Mouse (Mus musculus) kidney, adult 2 months (tissue): ENCODE measurements around the gene Foxn1. TPM values are rescaled to one million over a fixed set of nuclear protein-coding genes. Genes with fewer than 3 reads are reported as not detected.

Experiments
- DNase-seq: peaks from one replicate; pipeline ENCODE4 v3.0.0; 2021
- H3K27ac ChIP-seq: fragments of 200-500 bp; 2 replicates; pipeline ENCODE4 v1.5.1; 2012; ENCODE audit warnings: low read depth, low read length, control low read depth, inconsistent platforms; ENCODE audit not compliant: insufficient read depth
- H3K27me3 ChIP-seq: fragments of 200-500 bp; replicated peaks from 2 replicates; pipeline ENCODE4 v1.6.1; 2012; ENCODE audit warnings: mild to moderate bottlenecking, moderate library complexity, low read length, inconsistent platforms; ENCODE audit not compliant: control insufficient read depth, insufficient read depth
- H3K36me3 ChIP-seq: fragments of 200-500 bp; 2 replicates; pipeline ENCODE4 v1.6.1; 2012; ENCODE audit warnings: mild to moderate bottlenecking, moderate library complexity, low read length, inconsistent platforms; ENCODE audit not compliant: control insufficient read depth, insufficient read depth
- H3K4me1 ChIP-seq: fragments of 200-500 bp; 2 replicates; pipeline ENCODE4 v1.6.1; 2011; ENCODE audit warnings: low read length; ENCODE audit not compliant: control insufficient read depth, insufficient read depth
- H3K4me3 ChIP-seq: fragments of 200-500 bp; 2 replicates; pipeline ENCODE4 v1.5.1; 2011; ENCODE audit warnings: mild to moderate bottlenecking, low read depth, low read length, control low read depth; ENCODE audit not compliant: insufficient read depth
- CTCF ChIP-seq: fragments of 200-500 bp; conservative IDR thresholded peaks from 2 replicates; pipeline ENCODE4 v1.5.1; 2011; ENCODE audit warnings: low read depth, mild to moderate bottlenecking, control low read depth, low read length, moderate library complexity, mixed read lengths; ENCODE audit not compliant: insufficient read depth, insufficient read length
- POLR2A ChIP-seq: fragments of 200-500 bp; IDR thresholded peaks from one replicate; pipeline ENCODE4 v1.6.1; 2011; ENCODE audit warnings: low read depth, low read length, control low read depth
- WGBS: fragments of 180-500 bp; shearing (Covaris S2); methylation state at CpG from one replicate; pipeline ENCODE4 v1.1.7; 2018; 5-methylcytosine and 5-hydroxymethylcytosine counted together
- polyA plus RNA-seq: library from polyadenylated mRNA; depleted of rRNA; stranded (reverse); fragments of >200 nt; gene quantifications from 2 replicates; pipeline ENCODE4 v1.2.3, GENCODE M21; 2012; rRNA removed

The Foxn1 gene
- polyA plus RNA-seq: 0.03 and 0.05 TPM in 2 replicates

DNA sequence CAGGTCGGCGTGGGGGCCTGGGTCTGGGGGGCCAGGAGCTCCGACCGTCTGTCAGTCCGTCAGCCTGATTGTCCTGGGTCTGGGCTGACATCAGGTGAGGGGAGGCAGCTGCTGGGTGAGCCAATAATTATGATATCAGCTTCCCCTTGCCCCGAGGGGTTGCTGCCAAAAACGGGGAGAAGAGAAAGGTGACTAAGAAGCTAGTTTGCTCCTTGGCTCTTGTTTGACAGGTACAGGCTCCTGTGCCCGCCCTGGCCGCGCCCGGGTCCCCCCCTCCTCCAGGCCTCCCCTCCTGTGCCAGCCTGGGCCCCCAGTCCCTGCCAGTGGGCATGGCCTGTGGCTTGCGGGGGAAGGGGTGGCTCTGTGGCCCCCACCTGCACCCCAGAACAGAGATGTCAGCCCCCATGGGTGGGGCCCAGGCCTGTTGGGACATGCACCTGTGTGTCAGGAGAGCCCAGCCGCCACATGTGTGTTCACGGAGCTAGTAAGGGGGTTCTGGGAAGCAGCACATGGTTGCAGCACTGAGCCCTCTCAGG, at the start of gene Foxn1:
TSS of gene Foxn1 (minus strand) at position 51 of the 536 bp plus-strand sequence.
- H3K27me3 ChIP-seq: no peaks in the 10 kb centered on the region
- H3K4me3 ChIP-seq: no peak within 1 kb of the TSS
- no peak for DNase-seq
- H3K27ac ChIP-seq: no peak within 1 kb of the TSS
- 77% methylated on average over 14 of the region's 14 CpGs for WGBS
- H3K4me1 ChIP-seq: no peaks in the 10 kb centered on the region
- H3K36me3 ChIP-seq: no peaks in the 10 kb centered on the region
- no peak for TF ChIP-seq CTCF
- no peak for TF ChIP-seq POLR2A

DNA sequence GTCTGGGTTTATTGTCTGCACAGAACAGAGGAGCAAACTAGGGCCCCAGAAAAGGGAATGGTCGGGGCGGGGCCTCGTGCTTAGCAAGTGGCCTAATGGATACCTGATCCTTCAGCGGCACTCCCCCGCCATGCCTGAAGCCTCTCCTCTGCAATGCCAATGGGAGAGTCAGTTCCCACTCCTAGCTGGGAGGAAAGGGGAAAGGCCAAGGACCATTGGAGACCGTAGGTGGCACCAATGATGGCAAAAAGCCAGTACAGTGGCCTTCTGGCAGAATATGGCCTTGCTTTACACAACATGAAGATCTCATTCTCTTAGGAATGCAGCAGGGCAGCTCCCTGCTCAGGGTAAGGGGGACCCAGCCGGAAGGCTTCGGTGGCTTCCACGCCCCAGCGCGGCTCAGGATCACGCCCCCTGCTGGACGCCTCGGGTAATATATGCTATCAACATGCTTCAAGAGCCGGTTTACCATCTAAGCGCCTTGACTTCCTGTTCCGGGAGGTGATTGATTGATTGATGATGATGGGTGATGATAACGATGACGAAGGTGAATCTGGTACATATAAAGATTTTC, 49.5 kb upstream of the Foxn1 start:
- H3K27ac ChIP-seq: no peak overlapping the region
- DNase-seq: peak; percentile 45
- no peaks in the 10 kb centered on the region for H3K27me3 ChIP-seq
- WGBS: 8% methylated on average over 19 of the region's 19 CpGs
- no peak overlapping the region for H3K4me3 ChIP-seq
- TF ChIP-seq POLR2A: no peak
- peak; percentile 59 for TF ChIP-seq CTCF
- H3K36me3 ChIP-seq: no peaks in the 10 kb centered on the region
- H3K4me1 ChIP-seq: no peaks in the 10 kb centered on the region; the same call in none of the 2 replicates

DNA sequence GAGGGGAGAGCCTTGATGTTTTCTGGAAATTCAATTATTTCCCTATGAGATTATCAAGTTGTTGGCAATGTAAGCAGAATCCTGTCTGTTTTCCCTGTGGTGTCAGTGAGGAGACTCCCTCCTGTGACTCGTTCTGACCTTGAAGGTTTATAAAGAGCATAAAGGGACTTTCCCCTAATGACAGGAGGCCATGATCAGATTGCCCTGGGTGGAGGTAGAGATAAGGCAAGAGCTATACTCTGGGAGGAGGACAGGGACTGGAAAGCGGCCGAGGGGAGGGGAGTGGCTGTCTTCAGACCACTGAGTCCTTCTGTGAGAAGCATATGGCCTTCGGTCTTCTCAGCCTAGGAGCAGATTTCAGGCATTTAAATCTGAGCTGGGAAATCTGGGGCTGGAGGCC, 47.7 kb upstream of the Foxn1 start:
- H3K36me3 ChIP-seq: no peaks in the 10 kb centered on the region
- H3K4me3 ChIP-seq: no peak overlapping the region
- TF ChIP-seq POLR2A (no peak), CTCF (no peak)
- DNase-seq: no peak
- no peak overlapping the region for H3K27ac ChIP-seq
- peaks cover 7% of the 10 kb centered on the region for H3K4me1 ChIP-seq
- WGBS: 65% methylated on average over 4 of the region's 4 CpGs
- H3K27me3 ChIP-seq: no peaks in the 10 kb centered on the region

DNA sequence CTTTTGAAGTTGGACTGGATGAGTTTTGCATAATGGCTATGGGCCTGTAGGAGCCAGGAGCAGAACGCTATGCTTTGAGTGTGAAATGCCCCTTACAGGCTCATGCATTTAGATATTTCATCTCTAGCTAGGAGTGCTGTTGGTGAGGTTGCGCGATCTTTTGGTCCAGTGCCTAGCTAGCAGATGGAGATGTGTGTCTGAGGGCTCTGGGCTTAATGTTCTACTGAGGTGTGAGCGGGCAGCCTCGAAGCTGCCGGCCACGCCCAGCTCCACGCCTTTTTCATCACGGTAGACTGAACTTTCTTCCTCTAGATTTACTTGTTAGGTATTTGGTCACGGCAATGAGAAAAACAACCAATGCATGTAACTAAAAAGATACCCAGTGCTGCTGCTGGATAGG, 44.8 kb upstream of the Foxn1 start:
- WGBS: 39% methylated on average over 10 of the region's 10 CpGs
- Histone ChIP-seq H3K36me3 (no peaks in the 10 kb centered on the region), H3K4me1 (peaks cover 13% of the 10 kb centered on the region), H3K27ac (0 out of 2 replicates have a peak overlapping the region, but pooled peaks have one; percentile 2), H3K27me3 (no peaks in the 10 kb centered on the region), H3K4me3 (no peak overlapping the region)
- TF ChIP-seq CTCF (no peak), POLR2A (no peak)
- peak; percentile 89 for DNase-seq

GRCm38 (mm10) chr11:78430195-78430878, 44.0 kb upstream of the Foxn1 start:
- Histone ChIP-seq H3K4me1 (peaks cover 13% of the 10 kb centered on the region), H3K36me3 (no peaks in the 10 kb centered on the region), H3K27me3 (no peaks in the 10 kb centered on the region), H3K27ac (peak overlapping the region; percentile 39; the same call in 1 of the 2 replicates), H3K4me3 (no peak overlapping the region)
- DNase-seq: no peak
- WGBS: 58% methylated on average over 11 of the region's 11 CpGs
- TF ChIP-seq CTCF: no peak
- no peak for TF ChIP-seq POLR2A

DNA sequence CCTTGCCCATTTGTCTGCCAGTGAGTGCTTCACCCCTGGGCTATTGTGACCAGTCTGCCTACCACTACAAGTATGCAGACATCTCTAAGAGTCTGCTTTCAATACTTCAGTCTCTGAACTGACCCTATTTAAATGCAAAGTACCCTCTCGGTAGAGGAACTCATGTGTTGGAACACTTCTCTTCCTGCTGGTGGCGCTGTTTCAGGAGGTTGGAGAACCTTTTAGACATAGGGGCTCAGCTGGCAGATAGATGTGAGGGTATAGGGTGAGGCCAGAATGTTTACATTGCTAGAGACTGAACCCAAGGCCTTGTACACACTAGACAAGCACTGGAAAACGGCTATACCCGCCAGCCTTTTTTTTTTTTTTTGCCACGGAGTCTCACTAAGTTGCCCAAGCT, 42.0 kb upstream of the Foxn1 start:
- WGBS: 84% methylated on average over 5 of the region's 5 CpGs
- no peaks in the 10 kb centered on the region for H3K36me3 ChIP-seq
- no peaks in the 10 kb centered on the region for H3K27me3 ChIP-seq
- no peak for TF ChIP-seq CTCF
- TF ChIP-seq POLR2A: no peak
- peaks cover 15% of the 10 kb centered on the region for H3K4me1 ChIP-seq
- no peak overlapping the region for H3K27ac ChIP-seq
- no peak for DNase-seq
- no peak overlapping the region for H3K4me3 ChIP-seq

DNA sequence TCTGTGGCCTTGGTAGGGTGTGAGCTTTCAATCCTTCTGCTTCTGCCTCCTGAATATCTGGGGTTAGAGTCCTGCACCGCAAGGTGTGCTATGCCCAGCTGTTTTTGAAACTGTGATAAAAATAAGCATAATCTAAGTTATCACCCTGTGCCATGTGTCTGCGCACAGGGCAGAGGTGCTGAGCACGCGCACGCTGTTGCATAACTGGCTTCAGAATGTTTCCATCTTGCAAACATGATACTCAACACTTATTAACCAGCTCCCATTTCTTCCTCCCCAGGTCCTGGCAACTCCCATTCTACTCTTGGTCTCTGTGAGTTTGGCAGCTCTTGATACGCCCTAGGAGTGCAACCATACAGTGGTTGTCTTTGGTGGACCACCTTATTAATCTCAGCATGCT, 41.3 kb upstream of the Foxn1 start:
- Histone ChIP-seq H3K4me1 (peaks cover 19% of the 10 kb centered on the region), H3K27ac (peak overlapping the region; percentile 42; the same call in 1 of the 2 replicates), H3K27me3 (no peaks in the 10 kb centered on the region), H3K4me3 (no peak overlapping the region), H3K36me3 (no peaks in the 10 kb centered on the region)
- TF ChIP-seq CTCF (no peak), POLR2A (no peak)
- DNase-seq: peak; percentile 83
- WGBS: 55% methylated on average over 6 of the region's 6 CpGs
